Mouse (Mus musculus) heart, adult 2 months (tissue): ENCODE results near the gene Uck1. TPM values are rescaled to one million over a fixed set of nuclear protein-coding genes. Genes with fewer than 3 reads are reported as not detected.

Experiments used
- DNase-seq, 2 experiments: peaks; one replicate each; pipeline ENCODE4 v3.0.0; 2021
- H3K27ac ChIP-seq: fragments of 200-600 bp; 2 replicates; pipeline ENCODE4 v1.8.1; 2022
- H3K27me3 ChIP-seq: fragments of 200-500 bp; 2 replicates; pipeline ENCODE4 v1.6.1; 2012; ENCODE audit warnings: mild to moderate bottlenecking, low read length, inconsistent platforms, mixed read lengths; ENCODE audit not compliant: control insufficient read depth, insufficient read depth
- H3K36me3 ChIP-seq: fragments of 200-500 bp; 2 replicates; pipeline ENCODE4 v1.6.1; 2012; ENCODE audit warnings: low read length, inconsistent platforms; ENCODE audit not compliant: control insufficient read depth, insufficient read depth
- H3K4me1 ChIP-seq: fragments of 200-500 bp; 2 replicates; pipeline ENCODE4 v1.6.1; 2011; ENCODE audit warnings: low read length; ENCODE audit not compliant: control insufficient read depth, insufficient read depth
- H3K4me3 ChIP-seq: fragments of 200-600 bp; 2 replicates; pipeline ENCODE4 v1.8.1; 2022
- H3K79me2 ChIP-seq: fragments of 200-500 bp; replicated peaks from 2 replicates; pipeline ENCODE4 v1.6.1; 2012; ENCODE audit warnings: mild to moderate bottlenecking, inconsistent platforms, low read length, moderate library complexity, mixed read lengths; ENCODE audit not compliant: control insufficient read depth, insufficient read depth
- H3K9ac ChIP-seq: fragments of 200-500 bp; 2 replicates; pipeline ENCODE4 v1.6.1; 2012; ENCODE audit warnings: low read depth, mild to moderate bottlenecking, control low read depth, inconsistent platforms, low read length, mixed read lengths
- CTCF ChIP-seq: fragments of 200-600 bp; IDR thresholded peaks from 2 replicates; pipeline ENCODE4 v1.8.1; 2022; ENCODE audit warnings: antibody characterized with exemption, mild to moderate bottlenecking, moderate library complexity
- EP300 ChIP-seq: fragments of 200-500 bp; IDR thresholded peaks from 2 replicates; pipeline ENCODE4 v1.6.1; 2011; ENCODE audit warnings: low read depth, low read length, control low read depth; ENCODE audit not compliant: insufficient read depth
- POLR2A ChIP-seq: fragments of 200-500 bp; IDR thresholded peaks from 2 replicates; pipeline ENCODE4 v1.6.1; 2011; ENCODE audit warnings: mild to moderate bottlenecking, low read depth, low read length, control low read depth; ENCODE audit not compliant: insufficient read depth
- WGBS: fragments of 180-500 bp; shearing (Covaris S2); methylation state at CpG from one replicate; pipeline ENCODE4 v1.1.7; 2018; 5-methylcytosine and 5-hydroxymethylcytosine counted together
- intact Hi-C: fragments of 180-260 bp; cut with DNase I; formaldehyde crosslinking; loops from one replicate; pipeline ENCODE4 v1.15.1; 2025
- polyA plus RNA-seq: library from polyadenylated mRNA; depleted of rRNA; stranded (reverse); fragments of >200 nt; gene quantifications from 2 replicates; pipeline ENCODE4 v1.2.3, GENCODE M21; 2012
- total RNA-seq, 2 experiments: library from RNA; stranded (reverse); gene quantifications; 2 replicates each; pipeline ENCODE4 v1.2.3; 2021

The Uck1 gene
- total and polyA plus RNA-seq, 3 experiments = 22.5 to 43.1 (median 22.8) TPM

DNA sequence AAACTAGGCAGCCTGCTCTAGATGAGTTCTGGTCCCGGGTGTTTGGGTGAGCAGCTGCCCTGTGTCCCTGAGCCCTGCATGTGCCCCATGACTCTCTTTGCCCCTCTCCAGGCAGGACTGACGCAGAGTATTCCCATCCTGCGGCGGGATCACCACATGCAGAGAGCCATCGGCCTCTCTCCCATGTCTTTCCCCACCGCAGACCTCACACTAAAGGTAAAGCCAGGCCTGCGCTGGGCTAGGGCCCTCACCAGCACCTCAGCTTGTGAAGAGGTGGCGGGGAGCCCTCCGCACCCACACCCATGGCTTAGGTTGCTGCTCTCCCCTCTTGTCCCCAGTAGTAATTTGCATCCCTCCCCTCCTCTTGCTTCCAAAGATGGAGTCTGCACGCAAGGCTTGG lies 39.0 kb downstream of the Uck1 start:
- WGBS = 95% methylated on average over 10 of the region's 10 CpGs
- no peak overlapping the region for H3K9ac ChIP-seq
- DNase-seq = no peak
- no peaks in the 10 kb centered on the region; the same call in 1 of the 2 replicates for H3K36me3 ChIP-seq
- H3K4me1 ChIP-seq = peaks cover 2% of the 10 kb centered on the region; the same call in 1 of the 2 replicates
- no peaks in the 10 kb centered on the region for H3K79me2 ChIP-seq
- TF ChIP-seq CTCF (no peak), POLR2A (no peak), EP300 (no peak)
- no peak overlapping the region for H3K27ac ChIP-seq
- no peaks in the 10 kb centered on the region for H3K27me3 ChIP-seq
- intact Hi-C loops = no loop called here
- H3K4me3 ChIP-seq = no peak overlapping the region

- peak in 1 of 2 experiments; percentile 48 for DNase-seq
- no peak overlapping the region for H3K4me3 ChIP-seq
- no peak overlapping the region for H3K27ac ChIP-seq
- H3K9ac ChIP-seq = no peak overlapping the region
- no peaks in the 10 kb centered on the region; the same call in 1 of the 2 replicates for H3K36me3 ChIP-seq
- 85% methylated on average over 6 of the region's 6 CpGs for WGBS
- intact Hi-C loops = no loop called here
- TF ChIP-seq POLR2A = no peak
- TF ChIP-seq EP300 = no peak
- no peak for TF ChIP-seq CTCF
- H3K27me3 ChIP-seq = no peaks in the 10 kb centered on the region
- peaks cover 2% of the 10 kb centered on the region; the same call in 1 of the 2 replicates for H3K4me1 ChIP-seq
- H3K79me2 ChIP-seq = no peaks in the 10 kb centered on the region
Measured at GRCm38 (mm10) chr2:32220021-32220420, 39.9 kb downstream of the Uck1 start.

- TF ChIP-seq EP300 = no peak
- no peak for TF ChIP-seq POLR2A
- no peak for TF ChIP-seq CTCF
- no peak for DNase-seq
- Histone ChIP-seq H3K4me3 (no peak overlapping the region), H3K79me2 (no peaks in the 10 kb centered on the region), H3K4me1 (peaks cover 2% of the 10 kb centered on the region; the same call in 1 of the 2 replicates), H3K9ac (no peak overlapping the region), H3K27me3 (no peaks in the 10 kb centered on the region), H3K27ac (no peak overlapping the region), H3K36me3 (no peaks in the 10 kb centered on the region; the same call in 1 of the 2 replicates)
- intact Hi-C loops = no loop called here
- WGBS = 89% methylated on average over 14 of the region's 14 CpGs
Measured at GRCm38 (mm10) chr2:32219501-32219900, 40.5 kb downstream of the Uck1 start.

GRCm38 (mm10) chr2:32218541-32219334 lies 41.2 kb downstream of the Uck1 start:
- no peak overlapping the region for H3K9ac ChIP-seq
- TF ChIP-seq EP300 (peak; percentile 60; the same call in 1 of the 2 replicates), CTCF (no peak)
- no peaks in the 10 kb centered on the region; the same call in 1 of the 2 replicates for H3K36me3 ChIP-seq
- no peak overlapping the region for H3K4me3 ChIP-seq
- no peaks in the 10 kb centered on the region for H3K79me2 ChIP-seq
- intact Hi-C loops = no loop called here
- H3K27me3 ChIP-seq = no peaks in the 10 kb centered on the region
- H3K27ac ChIP-seq = no peak overlapping the region; the same call in 1 of the 2 replicates
- WGBS = 78% methylated on average over 11 of the region's 11 CpGs
- DNase-seq = peak in 1 of 2 experiments; percentile 43
- H3K4me1 ChIP-seq = peaks cover 2% of the 10 kb centered on the region; the same call in 1 of the 2 replicates

GRCm38 (mm10) chr2:32218113-32218512 lies 41.8 kb downstream of the Uck1 start:
- DNase-seq = no peak
- no peak for TF ChIP-seq POLR2A
- TF ChIP-seq CTCF = no peak
- TF ChIP-seq EP300 = no peak
- WGBS = 76% methylated on average over 5 of the region's 5 CpGs
- no peak overlapping the region for H3K27ac ChIP-seq
- intact Hi-C loops = no loop called here
- H3K27me3 ChIP-seq = no peaks in the 10 kb centered on the region
- no peak overlapping the region for H3K4me3 ChIP-seq
- H3K36me3 ChIP-seq = no peaks in the 10 kb centered on the region; the same call in 1 of the 2 replicates
- H3K9ac ChIP-seq = no peak overlapping the region
- no peaks in the 10 kb centered on the region for H3K79me2 ChIP-seq
- H3K4me1 ChIP-seq = peaks cover 2% of the 10 kb centered on the region; the same call in 1 of the 2 replicates

GRCm38 (mm10) chr2:32217656-32218055 lies 42.3 kb downstream of the Uck1 start:
- WGBS = 87% methylated on average over 8 of the region's 8 CpGs
- H3K36me3 ChIP-seq = no peaks in the 10 kb centered on the region; the same call in 1 of the 2 replicates

More at GRCm38 (mm10) chr2:32217656-32218055, 42.3 kb downstream of the Uck1 start:
- Histone ChIP-seq H3K79me2 (no peaks in the 10 kb centered on the region), H3K4me1 (peaks cover 2% of the 10 kb centered on the region; the same call in 1 of the 2 replicates), H3K4me3 (no peak overlapping the region), H3K9ac (no peak overlapping the region), H3K27me3 (no peaks in the 10 kb centered on the region), H3K27ac (no peak overlapping the region)
- TF ChIP-seq POLR2A = no peak
- TF ChIP-seq EP300 = no peak
- TF ChIP-seq CTCF = no peak
- intact Hi-C loops = no loop called here
- DNase-seq = no peak
